Mouse (Mus musculus) NIH3T3 (cell line): Measurements from ENCODE around the gene Kmt2d.
A peak's percentile ranks its signal among the peaks of the same experiment; 100 is the strongest.
"Not testable (repeated sequence)": the region's sequence is repeated elsewhere in the genome, so short reads cannot be mapped to it uniquely, and the experiment has no call there.

ENCODE experiments used
- DNase-seq: peaks from one replicate; pipeline ENCODE4 v3.0.0-alpha.2; 2012; ENCODE audit warnings: low read depth

Gene Kmt2d

DNA sequence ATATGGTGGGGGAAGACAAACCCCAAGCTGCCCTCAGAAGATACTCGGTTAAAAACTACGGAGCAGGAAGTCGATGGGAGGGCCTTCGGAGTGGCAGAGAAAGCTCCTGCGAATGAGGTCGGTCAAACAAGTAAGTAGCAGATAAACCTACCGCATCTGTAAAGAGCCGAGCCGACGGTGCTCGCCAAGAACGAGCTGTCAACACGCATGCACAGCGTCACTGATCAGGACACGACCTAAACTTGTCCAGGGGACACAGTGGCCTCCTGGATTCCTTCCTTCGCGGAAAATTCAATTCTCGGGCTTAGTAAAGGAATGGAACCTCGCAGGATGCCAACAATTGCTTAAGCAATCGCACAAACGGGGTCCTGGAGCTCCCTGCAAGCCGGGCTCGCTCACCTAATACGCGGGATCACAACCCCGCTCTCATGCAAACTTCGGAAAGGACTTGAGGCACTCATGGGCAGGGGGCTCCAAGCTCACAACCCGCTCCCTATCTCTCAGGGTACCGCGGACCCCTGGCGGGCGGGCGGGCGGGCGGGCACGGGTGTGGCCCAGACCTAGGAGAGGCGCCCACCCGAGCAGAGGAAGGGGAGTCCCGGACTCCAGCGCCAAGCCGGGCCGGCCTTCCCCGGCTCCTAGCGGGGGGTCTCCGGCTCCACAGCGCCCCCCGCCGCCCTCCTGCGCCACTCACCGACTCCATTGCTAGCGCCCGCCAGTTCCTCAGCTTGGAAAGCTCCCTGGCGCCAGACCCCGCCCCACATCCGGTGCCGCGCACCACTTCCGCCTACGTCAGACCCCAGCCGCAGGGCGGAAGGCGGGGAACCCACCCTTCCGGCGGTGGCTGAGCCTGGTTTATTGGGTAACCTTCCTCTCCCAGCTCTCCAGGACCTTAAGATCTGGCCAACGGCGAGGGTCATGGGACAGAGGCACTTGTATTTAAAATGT lies 40.0 kb downstream of the Kmt2d start, which contains the start of gene Prkag1:
Gene Prkag1, minus strand, starts transcription at position 786 of the 948 bp plus-strand sequence.
- DNase-seq: peak; percentile 98

DNA sequence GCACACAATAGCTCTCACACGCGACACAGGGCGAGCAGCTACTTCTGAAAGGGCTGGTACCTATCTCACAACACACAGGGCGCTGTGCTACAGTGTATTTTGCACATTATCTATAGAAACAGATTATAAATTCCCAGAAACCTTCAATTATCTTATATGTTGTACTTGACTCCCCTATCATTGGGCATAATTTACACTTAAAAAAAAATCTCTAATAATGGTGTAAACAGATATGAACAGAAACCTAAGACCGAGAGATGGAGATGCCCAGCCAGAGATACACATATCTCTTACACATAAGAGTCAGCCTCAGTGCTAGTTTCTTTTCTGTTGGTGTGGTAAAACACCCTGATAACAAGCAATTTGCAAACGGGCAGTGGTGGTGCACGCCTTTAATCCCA lies 43.4 kb downstream of the Kmt2d start:
- no peak for DNase-seq

DNA sequence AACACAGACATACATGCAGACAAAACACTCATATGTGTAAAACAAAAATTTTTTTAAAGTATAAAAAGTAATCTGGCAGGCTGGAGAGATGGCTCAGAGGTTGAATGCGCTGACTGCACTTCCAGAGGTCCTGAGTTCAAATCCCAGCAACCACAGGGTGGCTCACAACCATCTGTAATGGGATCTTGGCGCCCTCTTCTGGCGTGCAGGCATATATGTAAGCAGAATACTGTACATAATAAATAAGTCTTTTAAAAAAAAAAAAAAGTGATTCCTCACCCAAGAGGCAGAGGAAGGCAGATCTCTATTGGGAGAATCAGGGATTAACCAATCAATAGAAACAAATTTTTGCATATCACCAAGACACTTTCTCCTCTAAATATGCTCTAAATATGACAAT lies 47.6 kb downstream of the Kmt2d start:
- DNase-seq: peak; percentile 63

DNA sequence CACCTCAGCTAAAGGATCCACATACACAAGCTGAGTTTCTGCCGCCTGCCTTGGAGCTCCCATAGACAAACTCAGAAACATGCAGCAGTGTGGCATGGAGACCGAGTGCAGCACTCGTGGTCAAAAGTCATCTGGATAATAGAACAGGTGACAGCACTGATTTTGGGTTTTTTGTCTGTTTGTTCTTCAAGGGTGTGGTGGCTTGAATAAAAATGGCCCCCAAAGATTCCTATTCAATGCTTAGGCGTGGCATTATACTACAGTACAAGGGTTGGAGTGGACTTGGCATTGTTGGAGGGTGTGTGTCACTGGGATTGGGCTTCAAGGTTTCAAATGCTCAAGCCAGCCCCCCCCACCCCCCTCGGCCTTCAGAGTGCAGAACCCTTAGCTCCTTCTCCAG lies 48.9 kb downstream of the Kmt2d start:
- DNase-seq: no peak

DNA sequence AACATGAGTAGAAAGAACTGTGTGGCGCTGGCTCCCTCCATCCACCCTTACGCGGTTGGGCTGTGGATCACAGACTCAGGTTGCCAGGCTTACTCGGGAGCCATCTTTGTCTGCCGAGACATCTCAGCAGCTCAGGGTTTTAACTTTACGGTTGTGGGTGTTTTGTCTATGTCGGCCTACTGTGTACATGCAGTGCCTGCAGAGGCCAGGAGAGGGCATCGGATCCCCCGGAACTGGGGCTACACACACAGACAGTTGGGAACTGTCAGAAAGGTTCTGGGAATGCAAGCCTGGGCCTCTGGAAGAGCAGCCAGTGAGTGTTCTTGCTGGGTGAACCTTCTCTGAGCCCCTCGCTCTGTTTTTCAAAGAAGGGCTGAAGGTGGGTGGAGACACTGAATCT lies 49.6 kb downstream of the Kmt2d start:
- peak; percentile 47 for DNase-seq

DNA sequence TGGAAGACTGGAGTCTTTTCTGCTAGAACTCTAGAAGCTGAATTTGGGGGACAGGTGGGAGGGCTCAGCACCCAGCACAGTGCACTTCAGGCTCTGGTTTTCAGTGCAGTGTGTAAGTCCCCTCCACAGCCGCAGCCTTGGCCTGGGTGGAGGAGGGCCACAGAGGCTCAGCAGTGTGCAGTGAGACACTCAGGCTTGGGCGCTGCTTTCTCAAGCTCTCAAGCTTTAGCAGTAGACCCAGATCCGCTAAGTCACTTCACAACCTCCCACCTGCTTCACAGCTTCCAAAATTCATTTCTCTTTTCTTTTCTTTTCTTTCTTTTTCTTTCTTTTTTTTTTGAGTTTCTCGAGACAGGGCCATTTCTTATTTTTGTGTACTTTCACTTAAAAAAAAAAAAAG lies 50.1 kb downstream of the Kmt2d start:
- no peak for DNase-seq

DNA sequence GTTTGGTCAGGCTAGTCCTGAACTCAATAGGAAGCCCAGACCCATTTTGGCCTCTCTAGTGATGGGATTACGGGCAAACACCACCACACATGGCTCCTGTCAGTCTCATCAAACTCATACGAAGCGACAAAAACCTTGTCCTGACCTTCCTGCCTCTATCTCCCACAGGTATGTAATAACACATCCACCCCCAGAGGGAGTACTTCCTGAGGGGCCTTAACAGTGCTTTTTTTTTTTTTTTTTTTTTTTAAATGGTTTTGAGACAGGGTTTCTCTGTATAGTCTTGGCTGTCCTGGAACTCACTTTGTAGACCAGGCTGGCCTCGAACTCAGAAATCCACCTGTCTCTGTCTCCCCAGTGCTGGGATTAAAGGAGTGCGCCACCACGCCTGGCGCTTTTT lies 52.8 kb downstream of the Kmt2d start:
- DNase-seq: no peak

DNA sequence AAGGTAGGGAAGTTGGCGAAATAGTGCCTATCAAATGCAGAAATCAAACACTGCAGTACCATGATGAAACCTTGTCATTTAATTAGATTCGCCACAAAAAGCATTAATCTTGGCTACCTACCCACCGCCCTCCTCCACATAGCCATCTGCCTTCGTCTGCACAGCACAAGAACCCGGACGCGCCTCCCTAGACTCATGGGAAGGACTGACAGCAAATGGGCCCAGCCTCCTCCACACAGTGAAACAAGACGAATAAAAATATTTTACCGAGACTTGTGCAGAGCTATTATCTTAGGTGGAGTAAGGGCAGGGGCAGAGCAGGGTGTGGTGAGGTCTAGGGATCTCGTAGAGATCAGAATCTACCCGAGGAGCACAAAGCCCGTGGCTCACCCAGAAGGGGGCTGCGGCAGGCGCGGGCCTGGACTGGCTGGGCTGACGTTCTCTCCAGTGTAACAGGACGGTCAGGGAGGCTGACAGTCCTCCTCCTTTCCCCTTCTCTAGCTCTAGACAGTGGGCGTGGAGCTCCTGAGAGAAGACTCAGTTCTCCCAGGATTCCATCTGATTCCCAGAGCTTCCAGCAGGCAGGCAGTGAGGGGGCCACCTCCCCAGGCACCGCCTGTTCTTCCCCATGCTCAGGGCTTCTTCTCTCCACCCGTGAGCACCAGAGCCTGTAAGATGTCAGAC lies 58.1 kb downstream of the Kmt2d start:
- no peak for DNase-seq

DNA sequence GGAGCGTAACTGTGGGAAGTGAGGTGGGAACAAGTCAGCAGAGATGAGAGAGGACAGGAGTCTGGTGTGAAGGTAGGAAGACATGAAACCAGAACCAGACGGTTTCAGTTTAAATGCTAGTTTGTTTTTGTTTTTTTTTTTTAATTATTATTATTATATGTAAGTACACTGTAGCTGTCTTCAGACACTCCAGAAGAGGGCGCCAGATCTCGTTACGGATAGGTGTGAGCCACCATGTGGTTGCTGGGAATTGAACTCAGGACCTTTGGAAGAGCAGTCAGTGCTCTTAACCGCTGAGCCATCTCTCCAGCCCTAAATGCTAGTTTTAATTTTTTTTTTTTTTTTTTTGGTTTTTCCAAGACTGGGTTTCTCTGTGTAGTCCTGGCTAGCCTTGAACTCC lies 60.8 kb downstream of the Kmt2d start:
- DNase-seq: not testable (repeated sequence)

DNA sequence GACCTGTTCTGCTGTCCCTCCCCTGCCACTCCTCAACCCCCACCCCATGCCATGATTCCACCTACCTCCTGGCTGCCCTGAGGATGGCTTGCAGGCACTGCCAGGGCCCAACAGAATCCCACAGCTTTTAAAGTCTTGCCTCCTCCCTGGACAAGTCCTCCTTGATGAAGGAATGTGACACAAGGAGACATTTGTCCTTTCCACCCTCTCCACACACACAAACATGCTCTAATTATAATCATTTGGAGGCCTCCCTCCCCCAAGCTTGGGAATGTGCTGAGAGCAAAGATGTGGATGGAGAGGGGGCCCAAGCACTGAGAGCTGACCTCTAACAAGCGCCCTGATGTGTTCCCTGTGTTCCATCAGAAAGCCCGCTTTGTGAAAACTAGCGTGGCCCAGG lies 61.6 kb downstream of the Kmt2d start, which contains the start of gene Ddn:
Gene Ddn, minus strand, starts transcription at position 101 of the 400 bp plus-strand sequence.
- DNase-seq: no peak

DNA sequence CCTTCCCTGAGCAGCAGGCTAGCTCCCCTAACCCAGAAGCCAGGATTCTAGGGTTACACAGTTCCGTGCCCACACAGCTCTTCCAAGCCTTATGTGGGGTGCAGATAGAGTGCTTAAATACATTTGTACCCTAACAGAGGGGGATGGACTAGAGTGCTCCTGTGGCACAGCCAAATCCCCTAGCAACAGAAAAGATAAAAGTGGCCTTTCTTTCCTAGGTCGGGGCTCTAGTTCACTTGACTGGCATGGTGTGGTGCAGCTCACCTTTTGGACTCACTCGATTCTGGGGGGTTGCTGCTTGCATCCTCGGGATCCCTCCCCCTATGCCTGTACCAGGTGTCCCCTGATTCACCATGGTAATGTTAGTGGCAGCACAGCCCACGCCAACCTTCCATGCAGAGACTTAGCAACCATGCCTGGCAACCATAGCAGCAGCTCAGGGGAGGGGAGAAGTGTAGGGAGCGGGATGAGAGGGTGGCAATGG lies 62.3 kb downstream of the Kmt2d start:
- DNase-seq: no peak

DNA sequence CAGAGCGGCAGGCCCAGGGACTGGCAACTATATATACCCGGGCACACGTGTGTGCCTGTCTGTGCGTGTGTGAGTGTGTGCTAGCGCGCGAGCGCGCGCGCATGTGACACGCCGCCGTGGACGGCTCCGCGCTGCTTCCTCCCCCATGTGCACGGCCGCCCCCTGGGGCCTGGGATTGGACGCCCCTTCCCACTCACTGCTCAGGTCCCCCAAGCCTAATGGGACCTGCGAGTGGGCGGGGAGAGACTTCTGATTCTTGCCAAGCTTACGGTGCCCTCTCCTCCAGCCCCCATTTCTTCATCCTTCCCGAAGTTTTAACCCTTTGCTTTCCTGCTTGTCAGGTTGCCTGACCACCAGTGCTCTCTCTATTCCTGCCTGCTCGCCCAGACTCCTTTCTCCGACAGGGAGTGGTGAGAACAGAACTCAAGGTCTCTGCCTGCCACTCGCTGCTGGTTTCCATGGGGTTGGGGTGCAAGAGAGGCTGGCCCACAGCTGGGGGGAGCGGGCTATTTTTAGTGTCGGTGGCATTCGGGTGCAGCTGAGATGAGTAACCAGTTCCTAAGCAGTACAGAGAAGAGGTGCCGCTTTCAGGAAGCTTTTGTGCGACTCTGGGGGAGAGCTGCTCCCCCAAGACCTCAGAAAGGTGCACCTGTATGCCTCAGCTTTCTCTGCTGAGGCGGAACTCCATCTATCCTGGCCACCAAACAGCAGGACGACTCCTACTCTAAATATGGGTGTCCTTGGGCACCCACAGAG lies 62.9 kb downstream of the Kmt2d start:
- peak; percentile 79 for DNase-seq

DNA sequence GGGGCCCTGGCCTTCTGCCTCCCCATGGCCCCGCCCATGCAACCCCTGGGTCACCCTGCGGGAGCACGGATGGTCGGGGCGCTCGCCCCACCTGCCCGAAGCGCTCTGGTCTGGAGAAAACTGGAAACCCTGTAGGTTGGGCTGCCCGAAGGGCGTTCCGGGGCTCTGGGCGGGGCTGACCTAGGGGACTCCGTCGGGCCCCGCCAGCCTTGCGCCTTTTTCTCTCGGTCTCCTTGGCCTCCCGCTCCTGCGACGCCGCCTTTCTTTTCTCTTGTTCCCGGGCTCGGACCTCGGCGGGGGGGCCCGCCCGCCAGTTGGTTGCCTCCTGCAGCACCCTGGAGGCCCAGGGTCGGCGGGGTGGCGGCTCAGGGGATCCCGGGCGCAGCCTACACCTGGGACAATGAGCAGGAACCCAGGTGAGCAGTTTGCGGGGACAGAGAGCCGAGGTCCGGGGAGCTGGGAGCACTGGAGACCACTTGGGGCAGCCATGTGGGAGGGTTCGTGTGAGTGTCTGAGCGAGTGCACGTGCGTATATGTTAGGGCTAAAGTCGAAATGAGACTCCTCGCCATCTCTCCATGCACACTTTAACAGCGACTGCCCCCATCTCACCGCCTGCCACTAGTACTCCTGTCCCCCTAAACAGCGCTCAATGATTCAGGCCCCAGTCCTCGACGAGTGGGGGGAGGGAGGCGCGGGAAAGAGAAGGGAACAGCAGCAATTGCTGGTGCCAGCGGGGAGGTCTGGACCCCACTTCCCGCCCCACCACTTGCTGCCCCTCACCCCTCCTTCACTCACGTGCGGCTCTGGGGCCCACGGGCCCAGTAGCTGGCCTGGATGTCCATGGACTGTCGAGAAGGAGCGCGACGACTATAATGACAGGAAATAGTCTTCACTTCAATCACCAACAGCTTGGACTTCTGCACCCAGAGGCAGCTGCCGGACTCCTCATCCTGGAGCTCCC lies 63.9 kb downstream of the Kmt2d start:
- DNase-seq: no peak

DNA sequence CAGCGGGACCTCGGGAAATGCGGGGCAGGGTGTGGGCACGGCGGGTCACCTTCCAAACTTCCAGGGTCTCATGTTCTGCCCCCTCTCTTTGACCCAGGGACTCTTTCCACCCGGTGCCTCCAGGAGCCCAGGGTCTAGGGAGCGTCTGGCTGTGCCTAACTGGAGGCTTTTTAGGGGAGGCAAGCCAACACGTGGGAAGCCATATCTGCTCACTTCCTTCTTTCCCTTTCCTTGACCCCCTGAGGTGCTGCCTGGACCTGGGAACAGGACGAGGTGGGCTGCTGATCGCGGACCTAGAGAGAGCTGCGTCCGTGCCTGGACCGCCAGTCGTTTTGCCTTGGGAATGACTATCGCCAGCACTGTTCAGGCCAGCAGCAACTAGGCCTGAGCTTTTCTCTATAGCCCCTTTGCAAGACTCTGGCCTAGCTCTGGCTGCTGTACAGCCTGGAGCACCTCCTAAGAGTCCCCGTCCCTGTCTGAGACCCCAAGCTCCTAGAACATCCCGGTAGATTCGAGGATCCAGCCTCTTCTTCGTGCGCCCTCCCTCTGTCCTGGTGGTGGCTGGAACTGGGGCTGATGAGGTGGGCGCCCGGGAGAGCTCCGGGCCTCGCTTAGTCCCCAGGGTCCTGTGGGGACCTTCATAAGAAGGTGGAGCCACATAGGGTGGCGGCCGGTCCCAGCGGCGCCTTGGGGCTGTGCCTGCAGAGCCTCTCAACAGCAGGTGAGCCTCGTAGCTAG lies 64.8 kb downstream of the Kmt2d start:
- DNase-seq: no peak

DNA sequence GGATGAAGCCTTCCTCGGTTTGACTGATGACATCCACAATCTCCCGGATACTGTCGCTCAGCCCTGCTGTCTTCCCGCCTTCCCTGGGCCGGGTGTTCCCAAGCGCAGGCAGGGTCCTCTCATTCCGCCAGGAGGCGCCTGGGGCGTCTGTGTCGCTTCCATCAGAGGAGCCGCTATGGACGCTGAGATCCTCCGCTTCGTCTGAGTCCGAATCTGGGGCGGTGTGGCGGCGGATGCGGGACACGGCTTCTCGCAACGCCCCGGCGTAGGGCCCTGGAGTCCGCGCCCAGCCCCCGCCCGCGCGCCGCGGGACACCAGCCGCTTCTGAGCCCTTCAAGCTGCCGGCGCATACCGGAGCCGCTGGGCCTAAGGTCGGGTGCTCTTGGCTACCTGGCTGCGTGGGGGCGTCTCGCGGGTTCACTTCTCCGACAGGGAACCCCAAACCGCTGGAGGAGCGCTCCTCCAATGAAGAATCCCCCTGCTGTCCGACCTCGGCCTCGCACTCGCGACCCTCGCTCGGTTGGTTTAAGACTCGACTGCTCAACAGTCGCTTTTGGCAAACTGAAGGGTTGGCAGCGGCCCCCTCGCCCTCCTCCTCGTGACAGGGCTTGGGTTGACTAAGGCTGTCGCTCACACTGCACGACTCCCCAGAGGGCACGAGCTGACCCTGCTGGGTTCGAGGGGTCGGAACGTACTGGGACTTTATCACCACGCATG lies 65.5 kb downstream of the Kmt2d start:
- peak; percentile 80 for DNase-seq

DNA sequence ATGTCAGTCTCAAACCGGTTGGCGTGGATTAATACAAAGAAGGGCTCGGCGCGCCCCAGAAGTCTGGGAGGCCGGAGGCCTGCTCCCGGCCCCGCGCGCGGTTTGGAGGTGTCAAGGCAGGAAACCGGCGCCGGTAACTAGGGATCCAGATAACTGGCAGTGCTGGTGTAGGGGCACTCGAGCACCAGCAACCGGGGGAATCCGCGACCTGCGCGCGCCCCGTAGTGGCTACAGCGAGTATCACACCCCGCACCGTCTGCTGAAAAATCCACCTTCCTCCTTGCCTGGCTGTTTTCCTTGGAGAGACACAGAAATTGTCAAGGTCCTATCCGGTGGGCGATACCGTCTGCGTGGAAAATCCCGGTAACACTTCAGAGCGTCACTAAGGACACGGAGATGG lies 67.0 kb downstream of the Kmt2d start:
- peak; percentile 91 for DNase-seq

DNA sequence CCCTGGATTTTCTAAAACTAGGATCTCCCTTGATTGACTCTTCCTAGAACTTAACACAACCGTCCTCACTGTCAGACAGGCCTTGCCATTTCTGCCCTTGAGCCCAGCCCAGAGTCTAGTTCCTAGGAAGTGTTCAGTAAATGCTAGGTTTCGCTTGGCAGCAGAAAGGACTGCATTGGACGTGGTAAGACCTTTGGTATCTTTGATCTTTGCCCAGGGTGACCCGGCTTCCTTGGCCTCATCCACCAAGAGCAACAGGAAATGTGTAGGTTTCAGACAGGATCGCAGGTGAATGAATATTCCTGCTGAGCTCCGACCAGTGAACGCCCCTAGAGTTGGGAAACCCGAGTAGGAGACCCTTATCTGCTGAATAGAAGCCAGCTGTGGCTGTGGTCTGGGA lies 68.1 kb downstream of the Kmt2d start:
- no peak for DNase-seq

DNA sequence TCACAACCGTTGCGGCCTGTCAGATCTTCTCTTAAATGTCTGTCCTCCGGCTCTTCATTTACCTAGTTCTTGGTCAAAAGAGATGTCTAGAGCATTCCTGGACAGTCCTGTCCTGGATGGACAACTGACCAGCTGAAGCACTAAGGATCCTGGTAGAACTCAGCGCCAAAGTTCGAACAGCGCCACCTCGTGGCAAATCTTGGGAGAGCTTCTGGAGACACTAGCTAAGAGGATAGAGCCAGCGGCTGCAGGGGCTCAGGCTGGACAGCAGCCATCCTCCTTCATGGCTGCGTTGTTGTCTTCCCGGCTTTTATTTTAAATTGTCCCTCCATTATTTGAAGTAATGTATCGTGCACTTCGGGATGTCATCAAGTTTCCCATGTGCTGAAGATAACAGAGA lies 71.6 kb downstream of the Kmt2d start:
- DNase-seq: peak; percentile 94

DNA sequence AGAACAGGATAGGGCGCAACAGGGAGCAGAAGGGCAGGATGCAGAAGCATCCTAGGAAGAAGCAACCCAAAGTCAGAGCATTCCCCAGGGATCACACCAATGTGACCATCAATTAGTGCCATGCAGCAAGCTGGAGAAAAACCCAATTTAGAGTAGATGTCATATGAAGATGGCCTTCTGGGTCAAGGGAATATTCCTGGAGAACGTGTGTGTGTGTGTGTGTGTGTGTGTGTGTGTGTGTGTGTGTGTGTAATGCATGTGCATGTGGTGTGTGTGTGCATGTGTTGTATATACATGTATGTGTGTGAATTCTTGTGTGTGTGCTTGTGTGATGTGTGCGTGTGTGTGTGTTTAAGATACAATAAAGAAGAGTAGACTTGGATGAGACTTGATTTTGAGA lies 72.1 kb downstream of the Kmt2d start:
- DNase-seq: no peak
